Mouse (Mus musculus): ENCODE measurements around the gene Mapk13. TPM values are rescaled to one million over a fixed set of nuclear protein-coding genes. Genes with fewer than 3 reads are reported as not detected.

Gene Mapk13
- polyA plus RNA-seq, 1 experiment: not detected

GRCm38 (mm10) chr17:28766781-28767515, 2.1 kb upstream of the Mapk13 start:
- no peak for TF ChIP-seq GATA1 (IDR thresholded peaks at IDR 0.05; ENCODE audit: low read length)

GRCm38 (mm10) chr17:28769875-28770421, 851 bp downstream of the Mapk13 start:
- no peak for TF ChIP-seq GATA1 (IDR thresholded peaks at IDR 0.05; ENCODE audit: low read length)

- TF ChIP-seq GATA1 (IDR thresholded peaks at IDR 0.05; ENCODE audit: low read length): no peak
These were observed 2.2 kb downstream of the Mapk13 start for GRCm38 (mm10) chr17:28771289-28771688.

GRCm38 (mm10) chr17:28775161-28775560, 6.1 kb downstream of the Mapk13 start:
- no peak for TF ChIP-seq GATA1 (IDR thresholded peaks at IDR 0.05; ENCODE audit: low read length)

GRCm38 (mm10) chr17:28776817-28777216, 7.7 kb downstream of the Mapk13 start:
- no peak for TF ChIP-seq GATA1 (IDR thresholded peaks at IDR 0.05; ENCODE audit: low read length)

- TF ChIP-seq GATA1 (IDR thresholded peaks at IDR 0.05; ENCODE audit: low read length): no peak
These were observed 8.3 kb downstream of the Mapk13 start for GRCm38 (mm10) chr17:28777231-28778005.

- TF ChIP-seq GATA1 (IDR thresholded peaks at IDR 0.05; ENCODE audit: low read length): no peak
These were observed 10.6 kb downstream of the Mapk13 start for GRCm38 (mm10) chr17:28779735-28780134.

GRCm38 (mm10) chr17:28780836-28781235, 11.7 kb downstream of the Mapk13 start:
- TF ChIP-seq GATA1 (IDR thresholded peaks at IDR 0.05; ENCODE audit: low read length): no peak

GRCm38 (mm10) chr17:28781290-28782045, 12.4 kb downstream of the Mapk13 start:
- no peak for TF ChIP-seq GATA1 (IDR thresholded peaks at IDR 0.05; ENCODE audit: low read length)

- TF ChIP-seq GATA1 (IDR thresholded peaks at IDR 0.05; ENCODE audit: low read length): no peak
These were observed 15.9 kb downstream of the Mapk13 start for GRCm38 (mm10) chr17:28785036-28785435.

GRCm38 (mm10) chr17:28787507-28787906, 18.4 kb downstream of the Mapk13 start:
- no peak for TF ChIP-seq GATA1 (IDR thresholded peaks at IDR 0.05; ENCODE audit: low read length)

- no peak for TF ChIP-seq GATA1 (IDR thresholded peaks at IDR 0.05; ENCODE audit: low read length)
These were observed 27.9 kb downstream of the Mapk13 start for GRCm38 (mm10) chr17:28797031-28797430.

- TF ChIP-seq GATA1 (IDR thresholded peaks at IDR 0.05; ENCODE audit: low read length): no peak
These were observed 30.4 kb downstream of the Mapk13 start for GRCm38 (mm10) chr17:28799291-28800160.

- no peak for TF ChIP-seq GATA1 (IDR thresholded peaks at IDR 0.05; ENCODE audit: low read length)
These were observed 31.2 kb downstream of the Mapk13 start for GRCm38 (mm10) chr17:28800281-28800670.
